Mouse (Mus musculus) myocyte (in vitro differentiated cells): Measurements from ENCODE around the gene Ccin.

ENCODE experiments used
- CEBPB ChIP-seq: IDR thresholded peaks from 2 replicates; pipeline ENCODE4 v1.6.1; 2011; ENCODE audit warnings: mild to moderate bottlenecking, moderate library complexity; ENCODE audit not compliant: poor library complexity, insufficient read depth, severe bottlenecking
- POLR2A ChIP-seq: IDR thresholded peaks from one replicate; pipeline ENCODE4 v1.6.1; 2011; ENCODE audit warnings: low read depth, mild to moderate bottlenecking, control low read depth, moderate library complexity; ENCODE audit not compliant: insufficient read length
- POLR2AphosphoS2 ChIP-seq: IDR thresholded peaks from one replicate; pipeline ENCODE4 v1.6.1; 2011; ENCODE audit warnings: low read depth, control low read depth; ENCODE audit not compliant: insufficient read length

DNA sequence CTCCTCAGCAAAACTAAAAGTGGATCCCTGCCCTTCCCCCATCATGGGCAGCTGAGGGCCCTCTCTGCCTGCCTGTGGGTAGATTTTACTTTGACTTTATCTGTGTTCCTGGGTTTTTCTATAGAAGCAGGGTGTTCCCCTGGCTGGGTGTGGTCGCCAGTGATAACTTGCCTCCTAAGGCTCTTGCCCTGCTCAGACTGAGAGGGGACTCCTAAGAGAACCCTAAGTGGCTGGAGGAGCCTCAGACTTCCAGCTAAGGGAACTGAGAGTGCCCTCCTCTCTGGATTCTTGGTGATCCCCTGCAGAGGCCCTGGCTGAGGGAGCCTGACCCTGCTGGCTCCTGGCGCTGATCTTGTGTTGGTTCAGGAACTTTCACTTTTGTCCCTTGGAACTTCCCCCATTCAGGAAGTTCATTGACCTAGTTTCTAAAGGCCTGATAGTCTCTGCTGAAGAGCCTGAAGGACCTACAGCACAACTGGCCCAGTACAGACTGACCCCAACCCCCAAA is 18.9 kb upstream of the Ccin start:
- no peak for TF ChIP-seq POLR2AphosphoS2
- TF ChIP-seq POLR2A, result no peak
- TF ChIP-seq CEBPB, result no peak
